Mouse (Mus musculus): ENCODE data around the gene Rbm24.

GRCm38 (mm10) chr13:46416021-46416420, 2.2 kb upstream of the Rbm24 start:
- TF ChIP-seq POLR2A (IDR thresholded peaks at IDR 0.05; ENCODE audit: borderline replicate concordance, insufficient read depth, low read length) = no peak
- TF ChIP-seq CTCF (IDR thresholded peaks at IDR 0.05; ENCODE audit: borderline replicate concordance, insufficient read depth, low read depth, low read length) = no peak

Measured in cerebellum, adult 2 months (tissue).